Mouse (Mus musculus): ENCODE results near the gene Serf1. TPM values are rescaled to one million over a fixed set of nuclear protein-coding genes. Genes with fewer than 3 reads are reported as not detected.

The Serf1 gene
- total RNA-seq, 1 experiment from 2014 or later, result 27.0 TPM

Other genes starting within 250 kb of the Serf1 start
- 5.9 and 8.3 TPM in 2 replicates for gene Cartpt, start 206.9 kb upstream of the Serf1 start, total RNA-seq (2021)
- 76.8 and 82.5 TPM in 2 replicates for gene Mccc2, start 92.4 kb upstream of the Serf1 start, total RNA-seq (2021)
- gene Bdp1, start 3.9 kb upstream of the Serf1 start, total RNA-seq (2021), result 34.4 and 36.5 TPM in 2 replicates
- gene Smn1, start 16.8 kb downstream of the Serf1 start, total RNA-seq (2021), result 28.2 and 37.0 TPM in 2 replicates
- 1.1 and 1.5 TPM in 2 replicates for gene Naip2, start 94.1 kb downstream of the Serf1 start, total RNA-seq (2021)
- gene Naip5, start 138.3 kb downstream of the Serf1 start, total RNA-seq (2021), result 2.3 and 2.7 TPM in 2 replicates
- gene Naip6, start 209.7 kb downstream of the Serf1 start, total RNA-seq (2021), result 0.30 and 0.75 TPM in 2 replicates

Data from adrenal gland, postnatal 14 days (tissue).